Mouse (Mus musculus): Measurements from ENCODE around the gene Ncor2.

DNA sequence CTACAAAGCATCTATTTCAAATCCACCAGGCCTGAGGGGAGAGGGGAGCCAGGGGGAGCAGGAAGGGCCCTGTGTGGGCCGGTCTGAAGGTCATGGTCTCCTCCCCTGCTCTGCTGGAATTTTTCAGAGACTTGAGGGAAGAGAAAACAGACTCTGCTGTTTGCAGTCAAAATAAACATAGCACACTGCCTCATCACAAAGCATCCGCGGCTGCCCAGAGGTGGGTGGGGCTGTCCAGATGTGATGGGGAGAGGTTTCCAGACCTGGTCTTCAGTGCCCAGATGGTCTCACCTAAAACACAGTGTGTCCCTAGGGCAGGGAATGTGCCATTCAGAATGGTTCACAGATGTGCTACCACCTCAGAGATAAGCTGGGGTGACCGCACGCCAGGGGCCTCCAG is 132.6 kb downstream of the Ncor2 start:
- TF ChIP-seq MAFK (IDR thresholded peaks at IDR 0.05; ENCODE audit: insufficient read depth, low read depth, low read length) = no peak
- no peak for TF ChIP-seq HCFC1 (IDR thresholded peaks at IDR 0.05; ENCODE audit: borderline replicate concordance, insufficient read depth, low read length)
- TF ChIP-seq ZNF384 (IDR thresholded peaks at IDR 0.05; ENCODE audit: low read depth, low read length) = no peak
- TF ChIP-seq CHD2 (IDR thresholded peaks at IDR 0.05; ENCODE audit: low read depth, low read length) = no peak
- TF ChIP-seq ZC3H11A (IDR thresholded peaks at IDR 0.05; ENCODE audit: borderline replicate concordance, low read depth, low read length) = no peak
